Mouse (Mus musculus) C2C12 (cell line): Measurements from ENCODE around the gene Npm1.

Source experiments
- CTCF ChIP-seq: IDR thresholded peaks from one replicate; pipeline ENCODE4 v1.5.1; 2011; ENCODE audit not compliant: control insufficient read depth, insufficient read depth, insufficient read length
- FOSL1 ChIP-seq: IDR thresholded peaks from one replicate; pipeline ENCODE4 v1.8.0; 2011; ENCODE audit warnings: mild to moderate bottlenecking, low read length; ENCODE audit not compliant: poor library complexity, insufficient read depth, severe bottlenecking
- MAX ChIP-seq: IDR thresholded peaks from one replicate; pipeline ENCODE4 v1.6.1; 2011; ENCODE audit warnings: mild to moderate bottlenecking, control low read depth
- MYOG ChIP-seq: IDR thresholded peaks from one replicate; pipeline ENCODE4 v1.6.1; 2011; ENCODE audit not compliant: control insufficient read depth, insufficient read length; ENCODE audit errors: extremely low read depth
- USF1 ChIP-seq: IDR thresholded peaks from one replicate; pipeline ENCODE4 v1.6.1; 2011; ENCODE audit warnings: low read depth, mild to moderate bottlenecking, control low read depth, moderate library complexity

- no peak for TF ChIP-seq USF1
- no peak for TF ChIP-seq MYOG
- no peak for TF ChIP-seq CTCF
- no peak for TF ChIP-seq FOSL1
- TF ChIP-seq MAX: no peak
These were observed 8.5 kb downstream of the Npm1 start for GRCm38 (mm10) chr11:33154459-33154858.
